Mouse (Mus musculus) neural tube, embryonic 15.5 days (tissue): ENCODE measurements around the gene Hfe2. TPM values are rescaled to one million over a fixed set of nuclear protein-coding genes. Genes with fewer than 3 reads are reported as not detected.
"Not testable (repeated sequence)": the region's sequence is repeated elsewhere in the genome, so short reads cannot be mapped to it uniquely, and the experiment has no call there.

Experiments used
- ATAC-seq: fragments of 200-750 bp; cut with Nextera tagmentation; 2 replicates; pipeline ENCODE4 v1.8.0; 2017; ENCODE audit warnings: mild to moderate bottlenecking, moderate TSS enrichment, moderate library complexity; ENCODE audit not compliant: low FRiP score
- H3K27ac ChIP-seq: fragments of 300-500 bp; sonication (generic); replicated peaks from 2 replicates; pipeline ENCODE4 v1.5.1; 2015; ENCODE audit warnings: mild to moderate bottlenecking, inconsistent platforms
- H3K27me3 ChIP-seq: fragments of 300-500 bp; sonication (generic); replicated peaks from 2 replicates; pipeline ENCODE4 v1.6.1; 2015; ENCODE audit warnings: inconsistent platforms
- H3K36me3 ChIP-seq: fragments of 300-500 bp; sonication (generic); 2 replicates; pipeline ENCODE4 v1.6.1; 2015; ENCODE audit warnings: inconsistent platforms
- H3K4me1 ChIP-seq: fragments of 300-500 bp; sonication (generic); 2 replicates; pipeline ENCODE4 v1.6.1; 2015; ENCODE audit warnings: inconsistent platforms
- H3K4me2 ChIP-seq: fragments of 300-500 bp; sonication (generic); 2 replicates; pipeline ENCODE4 v1.6.1; 2015; ENCODE audit warnings: inconsistent platforms, mild to moderate bottlenecking, moderate library complexity
- H3K4me3 ChIP-seq: fragments of 300-500 bp; sonication (generic); replicated peaks from 2 replicates; pipeline ENCODE4 v1.5.1; 2015; ENCODE audit warnings: mild to moderate bottlenecking, inconsistent platforms
- H3K9ac ChIP-seq: fragments of 300-500 bp; sonication (generic); replicated peaks from 2 replicates; pipeline ENCODE4 v1.6.1; 2015; ENCODE audit warnings: mild to moderate bottlenecking, inconsistent platforms
- H3K9me3 ChIP-seq: fragments of 300-500 bp; sonication (generic); replicated peaks from 2 replicates; pipeline ENCODE4 v1.6.1; 2016; ENCODE audit warnings: inconsistent platforms
- whole genome bisulfite sequencing: fragments of 180-500 bp; shearing (Covaris S2); methylation state at CpG from one replicate; pipeline ENCODE4 v1.1.7; 2015; ENCODE audit warnings: mixed read lengths; 5-methylcytosine and 5-hydroxymethylcytosine counted together
- polyA plus RNA-seq: library from polyadenylated mRNA; unstranded; fragments of >200 nt; fragmentation: Nextera tagmentation; extraction: Ambion mirVana; gene quantifications from 2 replicates; pipeline ENCODE4 v1.2.1, GENCODE M21; 2015

The Hfe2 gene
- polyA plus RNA-seq, 1 experiment from 2014 or later, result 3.0 TPM

DNA sequence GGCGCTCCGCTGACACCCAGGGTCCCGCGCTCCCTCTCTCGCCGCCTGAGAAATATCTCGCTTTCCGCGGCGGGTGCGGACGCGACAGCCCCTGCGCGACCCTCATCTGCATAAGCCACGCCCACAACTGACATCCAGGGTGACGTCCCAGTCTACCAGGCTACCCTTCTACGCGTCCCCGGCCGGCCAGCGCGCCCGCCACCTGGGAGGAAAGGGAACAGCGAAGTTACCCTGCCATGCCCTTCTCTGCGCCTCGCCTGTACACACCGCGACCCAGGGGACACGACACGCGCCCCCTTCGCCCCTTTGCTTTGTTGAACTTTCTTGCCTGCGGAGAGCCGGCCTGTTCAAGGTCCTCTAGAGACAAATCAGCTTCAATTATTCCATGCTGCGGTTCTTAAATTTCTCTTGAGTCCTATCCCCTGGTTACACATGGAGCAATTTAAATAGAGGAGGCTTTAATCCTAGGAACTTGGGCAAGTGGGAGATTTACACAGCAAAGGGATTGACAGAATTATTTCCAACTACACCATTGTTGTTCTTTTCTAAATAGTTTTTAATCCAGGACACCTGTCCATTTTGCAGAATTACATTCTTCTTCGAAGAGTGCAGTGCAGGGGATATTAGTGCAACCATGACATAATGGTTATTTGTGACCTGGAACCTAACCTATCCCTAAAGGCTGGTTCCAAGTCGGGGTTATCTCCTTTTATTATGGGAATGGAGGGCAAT lies 38.0 kb upstream of the Hfe2 start:
- H3K27ac ChIP-seq, result peak overlapping the region; percentile 91; the same call in 1 of the 2 replicates
- not testable (repeated sequence) for H3K27me3 ChIP-seq, H3K9ac ChIP-seq, H3K9me3 ChIP-seq, H3K36me3 ChIP-seq
- peak overlapping the region; percentile 63 for H3K4me2 ChIP-seq
- WGBS, result 8% methylated on average over 9 of the region's 38 CpGs
- ATAC-seq, result peak; percentile 85
- peaks cover 10% of the 10 kb centered on the region; the same call in 1 of the 2 replicates for H3K4me1 ChIP-seq
- peak overlapping the region; percentile 36 for H3K4me3 ChIP-seq

GRCm38 (mm10) chr3:96487596-96488289 lies 37.2 kb upstream of the Hfe2 start:
- Histone ChIP-seq H3K27ac (peak overlapping the region; percentile 91), H3K9me3 (no peaks in the 10 kb centered on the region), H3K27me3 (peaks cover 10% of the 10 kb centered on the region; the same call in 1 of the 2 replicates), H3K4me3 (peak overlapping the region; percentile 36), H3K4me2 (peak overlapping the region; percentile 63), H3K9ac (peak overlapping the region; percentile 45), H3K36me3 (no peaks in the 10 kb centered on the region), H3K4me1 (peaks cover 10% of the 10 kb centered on the region; the same call in 1 of the 2 replicates)
- ATAC-seq, result no peak
- WGBS, result 5% methylated on average over 25 of the region's 26 CpGs

- WGBS, result 0% methylated on average over 1 of the region's 55 CpGs
- Histone ChIP-seq H3K4me2 (peak overlapping the region; percentile 63), H3K9ac (peak overlapping the region; percentile 45), H3K27ac (peak overlapping the region; percentile 91), H3K4me1 (peaks cover 10% of the 10 kb centered on the region; the same call in 1 of the 2 replicates), H3K4me3 (peak overlapping the region; percentile 36)
- peak; percentile 87 for ATAC-seq
- not testable (repeated sequence) for H3K27me3 ChIP-seq, H3K9me3 ChIP-seq, H3K36me3 ChIP-seq
Observed at GRCm38 (mm10) chr3:96488290-96488906, 36.6 kb upstream of the Hfe2 start.

GRCm38 (mm10) chr3:96488907-96489629 lies 35.9 kb upstream of the Hfe2 start:
- H3K27me3 ChIP-seq, H3K4me2 ChIP-seq, H3K36me3 ChIP-seq, H3K9ac ChIP-seq, H3K9me3 ChIP-seq: not testable (repeated sequence)
- peak; percentile 67 for ATAC-seq
- peak overlapping the region; percentile 24; the same call in 1 of the 2 replicates for H3K4me3 ChIP-seq
- peaks cover 10% of the 10 kb centered on the region; the same call in 1 of the 2 replicates for H3K4me1 ChIP-seq
- peak overlapping the region; percentile 84 for H3K27ac ChIP-seq
- WGBS, result 0% methylated on average over 9 of the region's 31 CpGs

GRCm38 (mm10) chr3:96489636-96490035 lies 35.3 kb upstream of the Hfe2 start:
- not testable (repeated sequence) for H3K4me3 ChIP-seq, H3K9ac ChIP-seq, H3K9me3 ChIP-seq, H3K4me2 ChIP-seq, ATAC-seq, H3K27me3 ChIP-seq, H3K36me3 ChIP-seq
- Histone ChIP-seq H3K4me1 (peaks cover 10% of the 10 kb centered on the region; the same call in 1 of the 2 replicates), H3K27ac (peak overlapping the region; percentile 84)
- WGBS, result 32% methylated on average over 5 of the region's 8 CpGs

DNA sequence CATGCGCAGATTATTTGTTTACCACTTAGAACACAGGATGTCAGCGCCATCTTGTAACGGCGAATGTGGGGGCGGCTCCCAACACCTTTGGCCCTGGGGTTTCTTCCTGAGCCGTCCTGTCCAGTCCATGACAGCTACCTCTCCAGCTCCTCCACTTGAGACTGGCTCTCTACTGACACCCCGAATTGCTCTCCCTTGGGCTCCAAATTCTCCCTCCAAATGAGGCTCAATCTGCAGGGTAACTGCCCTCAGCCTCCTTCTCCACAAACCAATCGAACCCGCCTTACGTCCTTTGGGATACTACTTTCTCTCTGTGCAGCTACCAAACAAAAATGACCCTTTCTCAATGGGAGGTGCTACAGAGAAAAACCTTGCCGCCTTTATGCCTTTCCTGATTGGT lies 30.5 kb upstream of the Hfe2 start:
- H3K9ac ChIP-seq, H3K27me3 ChIP-seq, H3K27ac ChIP-seq, H3K4me3 ChIP-seq, H3K4me2 ChIP-seq, H3K36me3 ChIP-seq, ATAC-seq, H3K9me3 ChIP-seq: not testable (repeated sequence)
- 100% methylated on average over 7 of the region's 11 CpGs for WGBS
- peaks cover 21% of the 10 kb centered on the region for H3K4me1 ChIP-seq

GRCm38 (mm10) chr3:96494912-96495311 lies 30.1 kb upstream of the Hfe2 start:
- no peaks in the 10 kb centered on the region for H3K36me3 ChIP-seq
- ATAC-seq, result no peak
- no peak overlapping the region for H3K4me3 ChIP-seq
- 96% methylated on average over 3 of the region's 3 CpGs for WGBS
- H3K4me1 ChIP-seq, result peaks cover 21% of the 10 kb centered on the region
- no peaks in the 10 kb centered on the region for H3K27me3 ChIP-seq
- H3K4me2 ChIP-seq, result no peak overlapping the region
- H3K27ac ChIP-seq, result no peak overlapping the region
- H3K9ac ChIP-seq, result no peak overlapping the region
- H3K9me3 ChIP-seq, result no peaks in the 10 kb centered on the region

- no peak overlapping the region for H3K4me3 ChIP-seq
- H3K27me3 ChIP-seq, result no peaks in the 10 kb centered on the region
- 97% methylated on average over 1 of the region's 1 CpGs for WGBS
- no peak overlapping the region for H3K27ac ChIP-seq
- no peak overlapping the region for H3K9ac ChIP-seq
- no peaks in the 10 kb centered on the region for H3K9me3 ChIP-seq
- no peaks in the 10 kb centered on the region for H3K36me3 ChIP-seq
- no peak overlapping the region for H3K4me2 ChIP-seq
- H3K4me1 ChIP-seq, result peaks cover 21% of the 10 kb centered on the region
- no peak for ATAC-seq
Observed at GRCm38 (mm10) chr3:96495490-96496210, 29.3 kb upstream of the Hfe2 start.

- Histone ChIP-seq H3K27me3 (no peaks in the 10 kb centered on the region), H3K9ac (no peak overlapping the region), H3K36me3 (no peaks in the 10 kb centered on the region), H3K27ac (no peak overlapping the region), H3K4me1 (peaks cover 21% of the 10 kb centered on the region), H3K9me3 (no peaks in the 10 kb centered on the region), H3K4me2 (peak overlapping the region; percentile 92), H3K4me3 (no peak overlapping the region)
- ATAC-seq, result no peak
- WGBS, result 48% methylated on average over 7 of the region's 7 CpGs
Observed at GRCm38 (mm10) chr3:96496216-96496615, 28.8 kb upstream of the Hfe2 start.

- peak overlapping the region; percentile 51; the same call in 1 of the 2 replicates for H3K27ac ChIP-seq
- WGBS, result 12% methylated on average over 14 of the region's 14 CpGs
- not testable (repeated sequence) for H3K9ac ChIP-seq, H3K36me3 ChIP-seq, ATAC-seq, H3K27me3 ChIP-seq, H3K9me3 ChIP-seq
- H3K4me2 ChIP-seq, result peak overlapping the region; percentile 92
- H3K4me1 ChIP-seq, result peaks cover 21% of the 10 kb centered on the region
- peak overlapping the region; percentile 54 for H3K4me3 ChIP-seq
Observed at GRCm38 (mm10) chr3:96496620-96497275, 28.2 kb upstream of the Hfe2 start.
